ENCODE assay signal across 11 mouse cellular contexts in genomic region chr6:112902791-112903190, GRCm38 (mm10). TPM values are rescaled to one million over a fixed set of nuclear protein-coding genes. Genes with fewer than 3 reads are reported as not detected.
DNase-seq lines count a peak whose midpoint lies in the region; ATAC-seq and TF ChIP-seq lines count a peak whose summit lies in the region.
"Had no signal": no experiment of that assay in that cellular context is flagged by ENCODE, and none has a peak within 500 bp of the region (broad histone marks: within the 10 kb centered on the region; RNA-seq: fewer than 3 reads in every experiment).

No protein-coding gene starts in this region.

- no peaks in the 10 kb centered on the region for H3K36me3 ChIP-seq in heart, embryonic 13.5 days
- peaks cover 3% of the 10 kb centered on the region; the same call in 1 of the 2 replicates for H3K36me3 ChIP-seq in forebrain, embryonic 12.5 days (replicated peaks)
- no peaks in the 10 kb centered on the region for H3K36me3 ChIP-seq in limb, embryonic 14.5 days (ENCODE audit: control insufficient read depth, insufficient read depth, low read length)
- 0 out of 2 replicates have a peak, but pooled peaks cover 3% of the 10 kb centered on the region for H3K36me3 ChIP-seq in midbrain, postnatal 0 days (ENCODE audit: insufficient read depth, low read length)

- H3K4me3 ChIP-seq in heart, embryonic 13.5 days = no peak overlapping the region
- H3K4me3 ChIP-seq in forebrain, embryonic 12.5 days (replicated peaks) = no peak overlapping the region
- H3K4me3 ChIP-seq in limb, embryonic 14.5 days (replicated peaks; ENCODE audit: low read length) = no peak overlapping the region
- H3K4me3 ChIP-seq in midbrain, postnatal 0 days (ENCODE audit: low read depth, low read length) = no peak overlapping the region

- no peak overlapping the region for H3K27ac ChIP-seq in heart, embryonic 13.5 days (replicated peaks)
- H3K27ac ChIP-seq in forebrain, embryonic 12.5 days = peak overlapping the region; percentile 95
- H3K27ac ChIP-seq in limb, embryonic 14.5 days (replicated peaks; ENCODE audit: low read depth, low read length) = 0 out of 2 replicates have a peak overlapping the region, but pooled peaks have one; percentile 8
- H3K27ac ChIP-seq in midbrain, postnatal 0 days (ENCODE audit: low read depth, low read length) = peak overlapping the region; percentile 59

- peak overlapping the region; percentile 30 for H3K4me2 ChIP-seq in heart, embryonic 13.5 days
- peak overlapping the region; percentile 38 for H3K4me2 ChIP-seq in forebrain, embryonic 12.5 days
- no peak overlapping the region for H3K4me2 ChIP-seq in limb, embryonic 14.5 days (replicated peaks; ENCODE audit: low read depth, low read length, severe bottlenecking)
- H3K4me2 ChIP-seq in midbrain, postnatal 0 days (ENCODE audit: low read depth, low read length, poor library complexity, severe bottlenecking) = peak overlapping the region; percentile 13; the same call in 1 of the 2 replicates

- ATAC-seq in heart, embryonic 13.5 days (ENCODE audit: extremely low read depth, insufficient number of reproducible peaks, low FRiP score, low TSS enrichment) = no peak
- ATAC-seq in forebrain, embryonic 12.5 days (ENCODE audit: low FRiP score) = peak; percentile 54
- no peak for ATAC-seq in limb, embryonic 14.5 days (ENCODE audit: low FRiP score, low read depth)
- peak; percentile 17; the same call in 1 of the 2 replicates for ATAC-seq in midbrain, postnatal 0 days (ENCODE audit: low FRiP score)

- peaks cover 39% of the 10 kb centered on the region for H3K27me3 ChIP-seq in heart, embryonic 13.5 days (replicated peaks)
- H3K27me3 ChIP-seq in forebrain, embryonic 12.5 days = no peaks in the 10 kb centered on the region
- H3K27me3 ChIP-seq in limb, embryonic 14.5 days (ENCODE audit: control insufficient read depth, insufficient read depth, low read length) = no peaks in the 10 kb centered on the region
- no peaks in the 10 kb centered on the region for H3K27me3 ChIP-seq in midbrain, postnatal 0 days (ENCODE audit: insufficient read depth, low read length)

- 5% methylated on average over 4 of the region's 4 CpGs for WGBS in heart, embryonic 13.5 days
- 6% methylated on average over 4 of the region's 4 CpGs for WGBS in forebrain, embryonic 12.5 days
- 23% methylated on average over 4 of the region's 4 CpGs for WGBS in limb, embryonic 14.5 days
- 9% methylated on average over 3 of the region's 4 CpGs for WGBS in midbrain, postnatal 0 days

- no peaks in the 10 kb centered on the region for H3K9me3 ChIP-seq in heart, embryonic 13.5 days
- H3K9me3 ChIP-seq in forebrain, embryonic 12.5 days = no peaks in the 10 kb centered on the region
- H3K9me3 ChIP-seq in limb, embryonic 14.5 days (ENCODE audit: control insufficient read depth, low read length) = no peaks in the 10 kb centered on the region
- no peaks in the 10 kb centered on the region for H3K9me3 ChIP-seq in midbrain, postnatal 0 days (ENCODE audit: low read length)

- DNase-seq in heart, adult 18-20 months = no peak
- no peak for DNase-seq in limb, embryonic 14.5 days (ENCODE audit: low spot score)
- DNase-seq in midbrain, postnatal 0 days (ENCODE audit: low spot score) = no peak
- DNase-seq in thymus, adult 18-20 months = no peak
- DNase-seq in kidney, adult 11 months = no peak
- no peak for DNase-seq in lung, postnatal 4 days
- DNase-seq: adrenal gland, postnatal 14 days; cerebellum, postnatal 14 days; kidney, adult 9 months had no signal

- H3K4me1 ChIP-seq in heart, embryonic 13.5 days = peaks cover 25% of the 10 kb centered on the region
- H3K4me1 ChIP-seq in forebrain, embryonic 12.5 days = peaks cover 70% of the 10 kb centered on the region
- peaks cover 9% of the 10 kb centered on the region; the same call in 1 of the 2 replicates for H3K4me1 ChIP-seq in limb, embryonic 14.5 days (ENCODE audit: control insufficient read depth, insufficient read depth, low read length)
- peaks cover 33% of the 10 kb centered on the region for H3K4me1 ChIP-seq in midbrain, postnatal 0 days (ENCODE audit: insufficient read depth, low read length)

- TF ChIP-seq POLR2A in limb, embryonic 14.5 days (IDR thresholded peaks at IDR 0.05; ENCODE audit: borderline replicate concordance, extremely low read depth, insufficient read depth, insufficient read length) = no peak

- H3K9ac ChIP-seq in heart, embryonic 13.5 days = no peak overlapping the region; the same call in 1 of the 2 replicates
- peak overlapping the region; percentile 26; the same call in 1 of the 2 replicates for H3K9ac ChIP-seq in forebrain, embryonic 12.5 days
- H3K9ac ChIP-seq in limb, embryonic 14.5 days (ENCODE audit: low read depth, low read length, severe bottlenecking) = no peak overlapping the region
- H3K9ac ChIP-seq in midbrain, postnatal 0 days (replicated peaks; ENCODE audit: low read length, poor library complexity, severe bottlenecking) = no peak overlapping the region

- TF ChIP-seq CTCF in midbrain, postnatal 0 days (IDR thresholded peaks at IDR 0.05) = no peak

RNA-seq across cellular contexts. Expression of gene Srgap3, which starts 44.3 kb away (rescaled TPM):
- 0.60 and 1.0 TPM in 2 replicates for polyA plus RNA-seq in heart, embryonic 13.5 days (2015; fragmentation: Nextera tagmentation; extraction: Ambion mirVana)
- 1 to 10 TPM in 1 of 2 experiments, under 1 TPM in 1; 0.69 to 1.1 TPM for total RNA-seq in heart, adult 18-20 months (2021)
- 36.6 and 39.9 TPM in 2 replicates for polyA plus RNA-seq in forebrain, embryonic 12.5 days (2016; fragmentation: Nextera tagmentation; extraction: Ambion mirVana)
- 14.3 and 15.9 TPM in 2 replicates for polyA plus RNA-seq in limb, embryonic 14.5 days (2012; rRNA removed)
- 8.4 and 8.9 TPM in 2 replicates for polyA plus RNA-seq in limb, embryonic 14.5 days (2014; fragmentation: Nextera tagmentation; extraction: Ambion mirVana)
- 58.6 and 77.6 TPM in 2 replicates for total RNA-seq in midbrain, postnatal 0 days (2014; rRNA removed)
- polyA plus RNA-seq in midbrain, postnatal 0 days (2015; fragmentation: Nextera tagmentation; extraction: Ambion mirVana) = 20.9 and 29.8 TPM in 2 replicates

Comparison
In these comparisons a context has a peak if more than half of its experiments do, and no peak if none do; other contexts are left out.
1. ATAC-seq: peak in forebrain, embryonic 12.5 days (single experiment) and midbrain, postnatal 0 days (single experiment); none in heart, embryonic 13.5 days (single experiment) and limb, embryonic 14.5 days (single experiment).